Mouse (Mus musculus): ENCODE data around the gene Cytl1.

Cytl1 gene

GRCm38 (mm10) chr5:37735224-37735623 lies at the start of gene Cytl1:
Gene Cytl1, plus strand, starts transcription at chr5:37735519.
- DNase-seq (ENCODE audit: low spot score) = no peak

DNA sequence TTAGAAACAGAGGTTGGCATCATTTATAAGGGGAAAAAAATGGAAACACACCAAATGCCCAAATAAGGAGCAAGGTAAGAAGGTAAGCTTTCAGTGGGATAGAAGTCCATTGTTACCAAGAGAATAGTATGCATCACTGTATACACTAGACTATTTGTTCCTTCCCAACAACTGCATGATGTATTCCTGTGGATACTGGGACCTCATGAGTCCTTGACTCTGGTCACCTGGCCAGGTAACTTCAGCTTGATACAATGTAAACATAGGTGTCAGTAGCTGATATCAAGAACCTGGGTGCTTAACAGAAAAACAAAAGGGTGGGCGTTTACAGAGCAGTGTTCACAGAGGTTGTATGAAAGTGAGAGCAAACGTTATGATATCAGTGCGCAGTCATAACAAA lies 42.6 kb upstream of the Cytl1 start:
- DNase-seq (ENCODE audit: low spot score) = no peak

DNA sequence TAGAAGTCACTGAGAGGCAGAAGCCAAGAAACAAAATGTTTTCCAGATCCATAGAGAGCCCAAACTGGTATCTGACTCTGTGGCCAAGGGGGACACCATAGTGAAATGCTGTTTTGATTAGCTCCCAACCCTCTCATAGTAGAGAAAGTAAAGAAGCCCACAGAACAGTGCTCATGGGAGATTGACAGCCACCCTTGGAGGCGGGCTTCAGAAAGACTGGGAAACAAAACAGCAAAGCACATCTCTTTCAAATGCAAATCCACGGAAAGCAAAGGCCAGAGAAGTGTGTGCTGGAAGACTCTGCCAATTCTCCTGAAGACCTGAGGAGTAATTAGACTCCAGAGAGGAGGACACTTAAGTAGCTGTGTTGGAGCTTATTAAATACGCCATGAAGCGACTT lies 39.5 kb upstream of the Cytl1 start:
- no peak for DNase-seq (ENCODE audit: low spot score)

DNA sequence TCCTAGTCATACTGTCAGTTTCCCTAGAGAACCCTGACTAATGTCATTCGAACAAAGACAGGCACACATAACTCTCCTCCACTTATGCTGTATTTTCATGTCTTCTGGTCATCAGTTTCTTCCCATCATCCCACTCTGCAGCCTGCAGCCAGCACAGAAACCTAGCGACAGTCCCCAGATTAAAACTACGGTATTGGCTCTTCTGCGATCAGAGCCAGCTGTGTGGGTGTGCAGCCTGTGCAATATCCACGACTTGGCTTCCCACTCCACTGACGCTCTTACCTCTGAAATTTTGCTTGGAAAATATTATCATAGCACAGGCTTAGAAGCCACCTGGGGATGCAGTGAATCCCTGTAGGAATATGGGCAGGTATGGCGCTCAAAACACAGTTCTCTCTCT lies 38.0 kb upstream of the Cytl1 start:
- DNase-seq (ENCODE audit: low spot score) = peak; percentile 62

- DNase-seq (ENCODE audit: low spot score) = no peak
Measured at GRCm38 (mm10) chr5:37699757-37700156, 35.6 kb upstream of the Cytl1 start.

DNA sequence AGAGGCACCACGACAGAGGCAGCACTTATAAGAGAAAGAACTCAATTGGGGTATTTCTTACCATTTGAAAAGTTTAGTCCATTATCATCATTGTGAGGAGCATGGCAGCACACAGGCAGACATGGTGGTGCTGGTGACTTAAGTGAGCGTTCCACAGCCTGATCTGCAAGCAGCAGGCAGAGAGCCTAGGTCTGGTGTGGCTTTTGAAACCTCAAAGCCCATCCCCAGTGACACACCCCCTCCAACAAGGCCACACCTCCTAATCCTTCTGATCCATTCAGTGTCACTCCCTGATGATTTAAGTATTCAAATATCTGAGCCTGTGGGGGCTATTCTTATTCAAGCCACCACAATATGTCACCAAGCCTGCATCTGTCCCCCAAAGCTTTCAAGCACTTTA lies 30.4 kb upstream of the Cytl1 start:
- DNase-seq (ENCODE audit: low spot score) = no peak

- no peak for DNase-seq (ENCODE audit: low spot score)
Measured at GRCm38 (mm10) chr5:37708124-37708523, 27.2 kb upstream of the Cytl1 start.

- no peak for DNase-seq (ENCODE audit: low spot score)
Measured at GRCm38 (mm10) chr5:37709257-37709904, 25.9 kb upstream of the Cytl1 start.

- DNase-seq (ENCODE audit: low spot score) = no peak
Measured at GRCm38 (mm10) chr5:37716505-37717372, 18.6 kb upstream of the Cytl1 start, which contains the start of gene Stk32b. Gene Stk32b, minus strand, starts transcription at chr5:37717171.

DNA sequence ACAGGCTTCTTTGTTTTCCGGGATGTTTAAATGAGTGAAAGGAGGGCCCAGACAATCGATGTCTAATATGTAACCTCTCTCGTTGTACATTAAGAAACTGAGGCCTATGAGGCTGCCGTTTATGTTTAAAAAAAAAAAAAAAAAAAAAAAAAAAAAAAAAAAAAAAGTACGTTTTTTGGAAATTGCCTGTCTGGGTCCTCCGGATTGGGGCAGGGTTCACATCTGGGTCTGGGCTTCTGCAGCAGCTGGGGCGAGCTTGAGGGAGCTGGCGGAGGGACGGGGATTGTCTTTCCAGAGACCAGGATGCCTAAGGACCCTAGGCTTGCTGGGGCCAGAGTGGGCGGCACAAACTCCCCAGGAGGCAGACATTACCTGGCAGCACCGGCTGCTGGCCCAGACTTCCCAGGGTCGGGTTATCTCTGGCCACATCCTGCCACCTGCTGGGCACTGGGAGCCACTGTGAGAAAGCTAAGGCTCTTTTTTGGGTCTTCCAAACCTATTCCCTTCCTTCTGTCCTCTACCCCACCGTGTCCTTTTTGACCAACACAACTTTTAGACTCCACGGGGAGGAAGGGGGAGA lies 17.8 kb upstream of the Cytl1 start:
- DNase-seq (ENCODE audit: low spot score) = peak; percentile 49

GRCm38 (mm10) chr5:37720670-37721069 lies 14.6 kb upstream of the Cytl1 start:
- no peak for DNase-seq (ENCODE audit: low spot score)

DNA sequence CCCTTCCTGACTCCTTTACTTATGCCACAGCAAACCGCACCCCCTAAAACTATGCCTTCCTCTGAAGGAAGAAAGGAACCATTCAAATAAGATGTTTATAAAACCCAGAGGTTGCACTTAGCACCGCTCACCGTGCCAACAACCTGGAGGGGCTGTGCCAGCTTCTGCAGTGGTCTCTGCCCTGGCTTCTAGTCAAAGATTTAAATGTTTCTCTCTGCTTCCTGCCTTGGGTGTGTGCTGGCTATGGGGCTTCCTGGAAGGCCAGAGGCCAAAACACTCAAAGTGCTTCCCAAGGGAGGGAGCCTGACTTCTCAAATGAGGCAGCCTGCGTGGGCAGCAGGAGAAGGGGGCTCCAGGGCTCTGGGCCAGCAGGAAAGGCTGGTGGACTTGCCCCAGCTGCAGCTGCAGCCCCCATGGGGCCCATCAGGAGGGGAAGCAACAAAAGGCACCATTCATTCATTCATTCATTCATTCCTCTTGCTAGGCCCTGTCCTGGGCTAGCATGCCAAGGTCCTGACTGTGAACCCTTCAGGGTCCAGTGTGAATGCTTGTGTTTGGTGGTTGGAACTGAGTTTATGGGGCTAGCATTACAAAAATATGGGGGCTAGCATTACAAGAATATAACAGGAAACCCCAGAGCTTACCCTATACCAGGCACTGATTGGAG lies 10.0 kb upstream of the Cytl1 start:
- DNase-seq (ENCODE audit: low spot score) = no peak

- DNase-seq (ENCODE audit: low spot score) = no peak
Measured at GRCm38 (mm10) chr5:37730781-37731180, 4.5 kb upstream of the Cytl1 start.

GRCm38 (mm10) chr5:37736213-37736612 lies 894 bp downstream of the Cytl1 start:
- no peak for DNase-seq (ENCODE audit: low spot score)

GRCm38 (mm10) chr5:37743889-37744707 lies 8.8 kb downstream of the Cytl1 start:
- DNase-seq (ENCODE audit: low spot score) = no peak

GRCm38 (mm10) chr5:37752027-37752967 lies 17.0 kb downstream of the Cytl1 start:
- peak; percentile 79 for DNase-seq (ENCODE audit: low spot score)

DNA sequence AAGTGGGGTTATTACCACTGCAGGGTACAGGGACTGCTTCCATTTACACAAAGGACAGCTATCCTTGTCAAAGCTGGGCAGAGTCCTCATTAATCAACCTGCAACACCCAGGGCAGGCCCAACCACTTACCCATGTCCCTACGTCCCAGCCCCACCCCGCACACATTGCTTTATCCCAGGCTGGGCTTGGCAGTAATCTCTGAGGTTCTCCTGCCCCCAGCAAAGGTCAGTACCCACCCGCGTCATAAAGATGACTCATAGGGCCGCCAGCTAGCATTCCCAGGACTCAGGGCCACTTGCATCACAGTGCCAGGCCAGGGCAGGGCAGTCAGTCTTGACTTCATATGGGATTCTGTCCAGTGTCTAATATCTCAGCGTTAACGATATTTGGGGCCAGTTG lies 18.0 kb downstream of the Cytl1 start:
- DNase-seq (ENCODE audit: low spot score) = no peak

DNA sequence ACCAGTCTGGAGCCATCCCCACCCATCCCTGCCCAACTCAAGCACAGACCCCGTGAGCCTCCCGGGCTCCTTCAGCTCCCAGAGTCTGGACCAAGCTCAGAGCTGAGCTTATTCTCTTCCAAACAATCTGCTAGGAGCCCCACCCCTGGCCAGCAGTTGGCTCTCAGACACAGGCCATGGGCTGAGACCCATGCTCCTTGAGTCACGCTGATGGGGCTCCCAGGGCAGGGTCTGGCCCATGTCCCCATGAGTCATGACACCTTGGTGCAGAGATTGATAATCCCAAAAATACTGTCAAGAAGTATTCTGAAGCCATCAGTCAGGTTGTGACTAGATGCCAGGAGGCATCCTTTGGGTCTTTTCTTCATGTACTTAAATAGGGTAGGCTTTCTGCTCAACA lies 26.7 kb downstream of the Cytl1 start:
- DNase-seq (ENCODE audit: low spot score) = no peak

- DNase-seq (ENCODE audit: low spot score) = no peak
Measured at GRCm38 (mm10) chr5:37765851-37766250, 30.5 kb downstream of the Cytl1 start.

DNA sequence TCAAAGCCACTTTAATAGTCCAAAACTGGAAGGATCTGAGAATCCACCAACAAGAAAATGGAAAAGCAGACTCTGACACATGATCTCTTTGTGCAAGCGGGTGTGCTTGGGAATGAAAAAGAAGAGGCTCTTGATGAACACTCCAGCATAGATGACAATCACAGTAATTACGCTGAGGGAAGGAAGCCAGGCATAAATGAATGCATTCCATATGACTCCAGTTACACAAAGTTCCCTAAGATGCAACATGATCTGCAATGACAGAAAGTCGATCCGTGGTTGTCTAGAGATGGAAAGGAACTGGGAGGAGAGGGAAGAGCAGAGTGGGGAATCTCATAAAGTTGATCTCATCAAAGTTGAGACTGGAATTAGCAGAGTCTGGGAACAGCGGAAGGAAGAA lies 31.9 kb downstream of the Cytl1 start:
- no peak for DNase-seq (ENCODE audit: low spot score)

DNA sequence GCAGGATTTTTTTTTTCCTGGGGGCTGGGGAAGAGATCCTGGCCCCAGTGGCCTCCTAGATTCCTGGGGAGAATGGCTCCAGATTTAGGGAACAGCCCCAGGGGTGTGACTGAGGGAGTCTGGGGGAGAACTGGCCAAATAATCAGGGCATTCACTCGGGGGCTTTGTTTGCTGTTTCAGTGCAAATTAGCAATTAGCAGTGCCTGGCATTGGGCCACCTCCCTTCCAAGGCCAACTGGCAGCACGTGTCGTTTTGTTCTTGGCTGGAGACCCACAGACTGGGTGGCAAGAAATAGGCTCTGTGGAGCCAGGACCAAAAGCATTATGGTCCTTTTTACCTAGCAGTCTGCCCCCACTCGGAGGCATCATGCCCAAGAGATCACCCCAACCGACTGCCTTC lies 33.7 kb downstream of the Cytl1 start:
- DNase-seq (ENCODE audit: low spot score) = peak; percentile 84

Measured in layer of hippocampus, adult 11-12 months (tissue).